Mouse (Mus musculus) 3134 (cell line): ENCODE data around the gene Map3k9.

Source experiments
- DNase-seq: peaks from one replicate; pipeline ENCODE4 v3.0.0-alpha.2; 2011; ENCODE audit warnings: low spot score; ENCODE audit not compliant: insufficient read length; ENCODE audit errors: extremely low read depth

Map3k9 gene

DNA sequence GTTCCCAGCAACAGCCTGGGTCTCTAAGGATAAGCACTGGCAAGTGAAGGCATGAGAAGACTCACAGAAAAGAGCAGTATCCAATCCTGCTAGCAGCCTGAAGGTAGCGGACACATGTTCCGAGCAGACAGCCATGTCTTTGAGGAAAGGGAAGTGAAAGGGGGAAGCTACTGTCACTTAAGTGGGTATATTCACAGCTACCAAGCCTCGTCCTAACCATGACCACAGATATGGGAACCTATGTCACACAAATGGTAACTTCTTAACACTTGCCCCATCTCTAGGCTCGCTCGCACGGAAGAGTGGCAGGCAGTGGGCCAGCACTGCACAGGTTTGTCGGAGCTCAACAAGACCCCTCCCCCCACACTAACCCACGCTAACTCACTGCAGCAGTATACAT lies 61.3 kb downstream of the Map3k9 start:
- DNase-seq, result no peak

DNA sequence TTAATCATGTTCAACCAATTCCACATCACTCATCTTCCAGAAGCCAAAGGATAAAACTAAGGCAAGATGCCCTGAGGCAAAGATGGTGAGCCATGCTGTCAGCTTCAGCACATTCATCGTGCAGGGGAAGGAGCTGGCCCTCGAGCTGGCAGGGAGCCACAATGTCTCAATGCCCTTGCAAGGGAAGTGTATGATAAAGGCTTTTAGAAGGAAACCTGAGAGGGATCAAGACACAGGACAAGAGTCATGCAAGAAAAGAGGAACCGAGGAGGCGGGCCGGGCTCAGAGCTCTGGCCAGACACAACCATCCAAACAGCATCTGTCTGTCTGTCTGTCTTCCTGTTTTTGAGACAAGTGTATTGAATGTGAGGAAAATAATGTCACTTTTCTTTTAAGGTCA lies 61.8 kb downstream of the Map3k9 start:
- DNase-seq, result no peak

DNA sequence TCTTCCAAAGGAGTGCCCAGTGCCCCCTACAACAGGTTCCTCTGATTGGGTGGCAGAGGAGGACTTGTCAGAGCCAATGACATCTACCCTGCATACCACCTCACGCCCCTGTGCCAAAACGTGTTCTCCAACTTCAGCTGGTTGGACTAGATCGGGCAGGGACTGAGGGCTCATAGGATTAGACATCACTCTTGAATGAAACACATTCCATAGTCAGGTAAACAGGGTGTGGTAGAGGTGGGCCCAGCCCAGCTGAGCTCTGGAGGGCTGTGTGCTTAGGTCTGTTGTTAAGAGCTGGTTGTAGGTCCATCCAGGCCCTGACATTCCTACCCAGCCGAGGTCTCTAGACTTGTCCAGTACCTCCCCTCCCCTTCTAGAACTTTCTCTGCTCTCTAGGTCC lies 68.4 kb downstream of the Map3k9 start:
- no peak for DNase-seq

DNA sequence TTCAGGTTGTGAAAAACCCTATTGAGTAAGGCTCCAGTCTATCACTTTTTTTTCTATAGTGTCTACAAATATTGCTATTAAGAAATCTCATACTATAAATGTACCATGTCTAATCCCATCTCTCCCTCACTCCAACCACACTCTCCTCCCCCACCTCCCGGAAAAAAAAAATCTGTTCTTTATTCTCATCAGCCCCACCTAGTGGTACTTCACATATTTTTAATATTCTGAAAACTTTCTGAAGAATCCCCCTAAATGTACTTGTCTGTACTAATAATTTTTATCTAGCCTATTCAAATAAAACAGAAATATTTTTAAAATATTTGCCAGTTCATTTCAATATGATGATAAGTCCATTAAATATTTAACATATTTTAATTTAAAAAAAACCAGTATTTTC lies 78.1 kb downstream of the Map3k9 start:
- DNase-seq, result no peak

DNA sequence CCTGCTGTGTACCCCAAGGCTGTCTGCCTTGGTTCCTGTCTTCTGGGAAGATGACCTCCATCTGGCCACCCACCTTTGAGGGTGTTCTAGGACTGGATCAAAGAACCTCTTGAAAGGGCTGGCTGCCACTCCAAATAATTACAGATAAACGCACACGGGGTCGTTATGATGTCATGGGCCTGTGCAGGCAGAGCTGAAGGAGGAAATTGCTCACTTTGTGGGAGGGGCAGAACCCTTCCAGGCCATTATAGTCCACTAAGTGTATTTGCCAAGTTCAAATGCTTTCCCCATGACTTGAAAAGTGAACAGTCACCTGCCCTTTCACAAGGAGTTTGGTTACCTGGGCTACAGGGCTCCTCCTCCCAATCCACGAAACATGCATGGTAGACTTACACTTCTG lies 83.0 kb downstream of the Map3k9 start:
- DNase-seq, result no peak

DNA sequence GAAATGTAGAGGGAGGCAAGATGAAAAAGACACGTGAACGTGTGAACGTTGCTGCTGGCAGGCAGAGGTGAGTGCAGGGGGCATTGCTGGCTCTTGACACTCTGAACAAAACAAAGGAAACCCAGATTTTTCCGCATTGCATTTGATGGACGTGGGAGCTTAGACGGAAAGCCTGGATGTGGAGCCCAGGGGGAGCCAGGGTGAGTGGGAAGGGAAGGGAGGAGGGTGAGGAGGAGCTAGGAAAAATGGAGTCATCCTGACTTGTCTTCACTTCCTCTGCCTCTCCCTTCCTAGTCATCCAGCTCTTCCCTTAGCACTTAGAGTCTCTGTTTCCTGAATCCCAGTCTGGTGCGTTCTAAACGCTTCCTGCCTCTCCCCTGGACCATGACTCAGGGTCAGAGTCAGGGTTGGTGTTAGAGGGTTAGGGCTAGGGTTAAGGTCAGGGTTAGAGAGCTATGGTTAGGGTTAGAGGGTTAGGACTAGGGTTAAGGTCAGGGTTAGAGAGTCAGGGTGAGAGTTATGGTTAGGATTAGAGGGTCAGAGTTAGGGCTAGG lies 89.7 kb downstream of the Map3k9 start:
- no peak for DNase-seq

DNA sequence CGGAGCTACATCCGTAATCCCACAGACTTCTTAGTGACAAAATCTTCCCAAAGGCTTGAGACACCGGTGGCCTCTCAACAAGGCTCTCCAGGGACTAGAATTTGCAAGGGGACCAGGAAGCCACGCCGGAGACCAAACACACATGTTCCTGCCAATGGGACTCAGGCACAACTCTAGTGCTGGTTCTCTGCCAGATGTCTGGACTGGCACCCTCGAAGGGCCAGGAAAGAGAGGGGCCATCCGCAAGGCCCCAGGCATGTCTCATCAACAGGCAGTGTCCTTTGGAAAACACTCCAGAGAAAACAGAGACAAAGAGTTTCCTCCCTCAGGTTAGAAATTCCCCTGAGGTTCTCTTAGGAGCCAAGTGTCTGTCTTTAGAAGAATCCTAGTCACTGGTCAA lies 90.2 kb downstream of the Map3k9 start:
- DNase-seq, result no peak

DNA sequence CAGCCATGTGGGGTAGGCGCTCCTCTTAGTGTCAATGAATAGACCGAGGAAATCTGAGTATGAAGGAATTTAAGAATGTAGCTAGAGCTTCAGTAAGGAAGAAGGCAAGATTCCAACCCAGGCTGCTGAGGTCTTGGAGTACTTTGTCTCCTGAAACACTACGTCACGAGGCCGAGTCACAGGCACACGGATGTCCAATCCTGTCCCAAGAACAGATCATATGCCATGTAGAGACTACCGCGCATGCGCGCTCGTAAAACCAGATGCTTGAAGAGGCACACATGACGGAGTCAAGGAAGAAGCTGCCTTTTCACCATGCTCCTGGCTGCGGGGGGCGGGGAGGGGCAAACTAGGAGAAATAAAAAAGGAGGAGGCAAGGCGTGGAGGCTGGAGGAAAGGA lies 90.9 kb downstream of the Map3k9 start:
- no peak for DNase-seq

DNA sequence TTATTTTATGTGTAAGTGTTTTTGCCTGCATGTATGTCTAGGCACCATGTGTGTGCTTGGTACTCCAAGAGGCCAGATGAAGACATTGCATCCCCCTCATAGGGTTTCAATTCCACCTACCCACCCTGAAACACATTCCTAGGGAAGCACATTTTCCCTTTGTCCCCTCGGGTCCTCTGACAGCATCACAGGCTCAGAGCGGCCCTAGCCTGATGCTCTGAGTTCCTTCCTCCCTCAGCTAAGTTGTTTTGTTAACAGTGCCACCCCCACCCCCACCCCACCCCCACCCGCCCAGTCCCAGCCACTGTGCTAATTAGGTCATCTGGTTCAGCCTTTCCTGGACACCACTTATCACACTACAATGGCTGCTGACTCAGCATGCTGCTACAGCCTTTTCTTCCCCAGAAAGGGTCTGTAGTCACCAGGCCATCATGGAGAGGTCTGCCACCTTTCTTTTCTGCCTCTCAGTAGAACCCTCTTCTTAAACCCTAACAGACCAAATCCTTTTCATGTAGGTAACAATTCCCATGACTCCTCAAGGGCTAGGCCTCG lies 91.4 kb downstream of the Map3k9 start:
- DNase-seq, result no peak

DNA sequence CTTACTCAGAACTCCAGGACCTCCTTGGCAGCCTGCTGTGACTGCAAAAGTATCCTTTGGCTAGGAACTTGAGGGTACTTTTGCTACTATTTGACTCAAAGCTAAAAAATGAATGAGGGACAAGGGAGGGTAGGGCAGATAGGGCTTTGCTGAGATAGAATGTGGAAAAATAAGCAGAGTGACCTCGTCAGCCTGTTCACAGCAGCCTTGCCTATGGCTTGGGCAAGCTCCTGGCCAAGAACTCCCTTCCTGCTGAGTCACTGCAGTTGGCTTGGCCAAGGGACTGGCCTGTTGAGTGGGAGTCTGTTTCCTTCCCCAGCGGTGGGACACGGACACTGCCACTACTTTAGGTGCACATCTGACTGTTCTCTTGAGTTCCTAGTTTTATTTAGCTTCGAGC lies 92.4 kb downstream of the Map3k9 start:
- peak; percentile 47 for DNase-seq

DNA sequence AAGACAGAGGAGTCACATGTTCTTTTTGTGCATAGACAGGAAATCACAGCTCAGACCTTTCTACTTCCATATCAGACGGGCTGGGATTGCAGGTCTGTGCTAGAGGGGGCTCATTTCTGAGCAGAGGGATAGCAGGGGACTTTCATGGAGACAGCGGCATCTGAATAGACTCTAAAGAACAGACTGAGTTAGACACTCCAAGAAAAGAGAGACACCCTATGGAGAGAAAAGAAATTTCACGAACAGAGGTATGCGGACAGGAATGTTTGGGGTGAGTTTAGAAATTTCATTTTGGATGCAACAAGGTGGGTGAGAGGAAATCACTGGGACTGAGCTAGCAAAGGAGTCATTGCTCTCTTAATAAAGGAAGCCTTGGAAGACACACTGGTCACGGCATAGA lies 93.1 kb downstream of the Map3k9 start:
- DNase-seq, result no peak

DNA sequence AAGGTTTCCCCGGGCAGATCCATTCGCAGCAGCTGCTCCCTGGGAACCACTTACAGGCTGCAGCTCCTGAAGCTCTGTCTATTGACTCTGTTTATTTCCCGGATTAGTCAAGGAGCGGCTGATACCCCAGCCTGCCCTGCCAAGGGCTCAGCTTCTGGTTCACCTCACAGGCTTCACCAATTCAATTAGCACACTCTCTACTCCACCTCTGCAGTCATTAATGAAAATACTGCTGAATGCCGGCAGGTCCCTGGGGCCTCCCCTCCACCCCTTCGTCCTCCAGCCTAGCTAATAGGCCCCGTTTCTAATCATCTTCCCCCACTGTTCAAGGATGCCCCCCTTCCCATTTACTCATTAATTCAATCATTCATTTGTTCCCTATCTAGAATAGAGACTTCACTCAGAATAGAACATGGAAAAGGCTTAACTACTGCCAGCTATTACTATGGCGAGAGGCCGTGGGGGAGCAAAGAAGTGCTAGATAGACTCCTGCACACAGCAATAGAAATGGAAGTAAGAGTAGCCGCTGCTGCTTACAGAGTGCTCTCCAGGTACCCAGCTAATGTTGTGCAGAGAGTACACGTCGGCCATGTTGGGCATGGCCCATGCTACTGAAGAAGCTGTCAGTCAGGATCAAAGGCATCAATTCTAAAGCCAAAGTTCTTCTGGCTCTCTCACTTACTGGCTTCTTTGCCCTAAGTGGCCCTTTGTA lies 94.4 kb downstream of the Map3k9 start:
- no peak for DNase-seq

DNA sequence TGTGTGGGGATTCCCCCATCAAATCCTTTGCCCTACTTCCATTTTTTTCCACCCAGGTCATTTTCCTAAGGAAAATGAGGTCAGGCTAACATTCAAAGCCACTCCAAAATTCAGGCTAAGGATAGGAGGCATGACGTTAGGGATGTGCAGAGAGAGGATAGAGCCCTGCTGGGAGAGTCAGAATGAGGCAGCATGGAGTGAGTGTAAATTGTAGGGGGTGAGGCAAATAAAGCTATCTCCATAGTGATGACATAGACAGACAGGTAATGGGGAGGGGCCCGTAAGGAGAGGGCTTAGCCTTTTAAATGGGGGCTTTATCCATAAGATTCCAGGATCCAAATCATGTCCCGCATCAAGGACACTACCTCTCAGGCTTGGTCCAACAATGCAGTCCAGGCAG lies 95.0 kb downstream of the Map3k9 start:
- DNase-seq, result no peak

DNA sequence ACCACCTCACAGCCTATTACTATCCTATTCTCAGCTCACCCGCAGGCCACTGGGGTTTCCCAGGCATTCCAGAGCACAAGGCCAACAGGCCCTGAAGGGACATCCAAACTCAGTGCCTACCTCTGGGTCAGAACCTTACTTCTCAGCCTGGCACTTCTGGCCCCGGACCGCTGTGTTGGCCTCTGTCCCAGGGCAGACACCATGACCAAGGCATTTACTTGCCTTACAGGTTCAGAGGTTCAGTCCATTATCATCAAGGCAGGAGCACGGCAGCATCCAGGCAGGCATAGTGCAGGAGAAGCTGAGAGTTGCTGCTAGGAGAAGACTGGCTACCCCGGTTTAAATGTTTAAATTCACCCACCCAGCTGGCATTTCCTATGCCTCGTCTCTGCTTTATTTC lies 96.9 kb downstream of the Map3k9 start:
- no peak for DNase-seq

DNA sequence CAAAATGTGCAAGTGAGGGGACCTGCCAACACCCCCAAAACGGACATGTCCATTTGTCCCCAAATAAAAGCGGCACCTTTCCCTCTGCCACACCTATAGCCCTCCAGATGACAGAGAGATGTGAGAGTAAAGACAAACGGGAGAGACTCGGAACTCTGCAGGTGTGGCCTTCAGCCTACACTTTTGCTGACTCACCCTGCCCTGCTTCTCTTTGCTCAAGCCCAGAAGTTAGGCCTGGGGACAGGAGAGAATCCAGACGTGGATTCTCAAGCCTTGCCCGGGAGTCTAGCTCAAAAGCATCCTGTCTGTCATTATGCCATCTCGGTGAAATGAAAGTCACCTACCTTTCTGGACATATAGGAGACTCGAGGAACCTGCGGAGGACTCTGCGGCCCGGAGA lies 97.6 kb downstream of the Map3k9 start:
- DNase-seq, result no peak

DNA sequence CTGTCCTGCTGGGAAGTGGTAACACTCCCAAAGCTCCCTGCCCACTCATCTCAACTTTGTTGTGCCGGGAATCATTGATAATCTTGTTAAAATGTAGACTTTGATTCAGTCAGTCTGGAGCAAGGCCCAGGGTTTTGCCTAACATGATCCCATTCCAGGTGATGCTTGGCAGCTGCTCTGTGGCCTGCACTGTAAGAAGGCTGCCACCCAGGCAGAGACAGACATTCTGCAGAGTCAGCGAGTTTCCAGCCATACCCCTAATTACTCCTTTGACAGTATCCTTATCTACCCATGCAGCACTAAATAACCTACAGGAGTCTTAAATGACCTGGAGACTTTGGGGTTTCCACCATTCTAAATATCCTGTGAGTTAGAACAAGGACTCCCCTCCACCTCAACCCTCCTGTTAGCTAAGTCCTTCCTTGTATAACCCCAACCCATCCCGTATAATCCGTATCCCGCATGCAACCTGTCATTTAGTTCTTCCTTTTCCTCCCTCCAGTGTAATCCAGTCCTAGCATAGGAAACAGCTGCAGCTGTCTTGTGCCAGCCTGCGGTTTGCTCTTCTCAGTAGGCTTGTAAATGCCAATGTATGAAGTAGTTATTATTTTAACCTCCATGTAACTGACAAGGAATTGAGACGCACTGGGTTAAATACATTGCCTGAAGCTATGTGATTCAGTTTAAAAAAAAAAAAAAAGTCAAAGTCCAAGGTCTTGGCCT lies 101.0 kb downstream of the Map3k9 start:
- DNase-seq, result peak; percentile 21

DNA sequence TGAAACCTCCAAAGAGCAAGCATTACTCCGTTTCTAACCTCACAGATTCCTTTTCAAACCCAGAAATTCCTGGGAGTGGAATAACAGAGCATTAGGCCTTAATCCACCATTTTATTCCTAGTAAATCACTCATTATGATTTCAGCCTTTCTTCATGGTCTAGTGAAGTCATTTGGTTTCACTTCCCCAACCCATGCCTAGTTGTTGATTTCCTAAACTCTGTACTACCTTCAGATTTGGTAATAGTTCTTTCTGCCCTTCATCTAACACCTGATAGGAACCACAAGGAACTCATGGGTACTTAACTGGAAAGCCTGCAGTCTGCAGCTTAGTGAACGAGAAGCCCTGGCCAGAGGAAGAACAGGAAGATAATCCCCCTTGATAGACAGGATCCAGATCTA lies 105.4 kb downstream of the Map3k9 start:
- DNase-seq, result no peak
